Mouse (Mus musculus) Muller cell, postnatal 12 days (primary cell): ENCODE data around the gene C8g.

Experiments used
- DNase-seq: peaks from one replicate; pipeline ENCODE4 v3.0.0-alpha.2; 2015; ENCODE audit errors: inconsistent ontology term

C8g gene

GRCm38 (mm10) chr2:25501593-25502486 is at the start of gene C8g:
Gene C8g (minus strand): TSS chr2:25501719.
- no peak for DNase-seq

GRCm38 (mm10) chr2:25551186-25551585 is 49.7 kb upstream of the C8g start:
- DNase-seq = peak; percentile 75

GRCm38 (mm10) chr2:25549021-25549991 is 47.8 kb upstream of the C8g start:
- DNase-seq = peak; percentile 72

- DNase-seq = peak; percentile 99
These were observed 45.4 kb upstream of the C8g start, which contains the start of gene Traf2 for GRCm38 (mm10) chr2:25546811-25547491. Gene Traf2 (minus strand): TSS chr2:25546940.

- no peak for DNase-seq
These were observed 44.7 kb upstream of the C8g start for GRCm38 (mm10) chr2:25545996-25546810.

- DNase-seq = peak; percentile 46
These were observed 40.3 kb upstream of the C8g start for GRCm38 (mm10) chr2:25541644-25542367.

GRCm38 (mm10) chr2:25540541-25540948 is 39.0 kb upstream of the C8g start:
- DNase-seq = peak; percentile 52

DNA sequence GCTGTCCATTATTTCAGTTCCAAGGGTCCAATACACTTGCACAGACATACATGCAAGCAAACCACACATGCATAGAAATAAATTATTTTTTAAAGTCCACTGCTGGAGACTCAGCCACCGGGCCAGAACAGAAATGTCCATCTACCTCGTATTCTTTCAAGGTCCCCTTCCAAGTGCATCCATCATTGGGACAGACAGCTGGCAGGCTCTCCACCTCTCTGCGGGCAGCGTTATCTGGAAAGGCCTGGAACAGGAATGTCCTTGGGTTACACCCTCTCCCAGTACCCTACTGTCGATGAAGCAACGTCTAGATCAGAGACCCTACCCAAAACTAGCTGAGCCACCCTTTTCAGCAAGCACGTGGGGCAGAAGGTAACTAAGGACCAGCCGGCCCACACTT is 35.0 kb upstream of the C8g start:
- no peak for DNase-seq

DNA sequence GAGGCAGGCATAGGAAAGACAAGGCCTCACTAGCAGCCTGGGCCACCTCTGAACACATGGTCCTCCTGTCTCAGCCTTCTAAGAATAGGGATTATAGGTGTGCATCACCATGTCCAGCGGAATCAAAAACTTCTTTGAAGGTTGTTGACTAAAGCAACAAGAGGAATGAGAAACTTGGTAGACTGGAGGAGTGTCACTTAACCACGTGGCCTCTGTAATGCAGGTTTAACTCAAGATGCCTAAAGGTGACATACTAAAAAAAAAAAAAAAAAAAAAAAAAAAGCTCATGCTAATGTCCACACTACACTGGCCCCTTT is 33.3 kb upstream of the C8g start:
- DNase-seq = no peak

- DNase-seq = peak; percentile 91
These were observed 32.8 kb upstream of the C8g start for GRCm38 (mm10) chr2:25534178-25534865.

DNA sequence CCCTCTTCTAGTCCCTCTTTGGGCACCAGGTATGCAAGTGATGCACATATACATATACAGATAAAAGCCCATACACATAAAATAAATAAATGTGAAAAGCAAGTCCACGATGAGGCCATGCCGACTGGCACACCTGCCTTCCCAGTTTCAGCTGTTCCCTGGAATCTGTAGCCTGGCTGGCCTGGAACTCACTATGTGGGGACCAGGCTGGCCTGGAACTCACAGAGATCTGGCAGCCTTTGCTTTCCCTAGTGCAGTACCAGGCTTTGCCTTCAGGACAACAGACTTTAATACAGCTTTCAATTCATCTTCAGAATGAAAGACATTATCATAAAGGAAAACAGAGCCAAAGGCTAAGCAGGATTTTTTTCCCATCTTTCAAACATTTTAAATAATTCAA is 32.2 kb upstream of the C8g start:
- no peak for DNase-seq

DNA sequence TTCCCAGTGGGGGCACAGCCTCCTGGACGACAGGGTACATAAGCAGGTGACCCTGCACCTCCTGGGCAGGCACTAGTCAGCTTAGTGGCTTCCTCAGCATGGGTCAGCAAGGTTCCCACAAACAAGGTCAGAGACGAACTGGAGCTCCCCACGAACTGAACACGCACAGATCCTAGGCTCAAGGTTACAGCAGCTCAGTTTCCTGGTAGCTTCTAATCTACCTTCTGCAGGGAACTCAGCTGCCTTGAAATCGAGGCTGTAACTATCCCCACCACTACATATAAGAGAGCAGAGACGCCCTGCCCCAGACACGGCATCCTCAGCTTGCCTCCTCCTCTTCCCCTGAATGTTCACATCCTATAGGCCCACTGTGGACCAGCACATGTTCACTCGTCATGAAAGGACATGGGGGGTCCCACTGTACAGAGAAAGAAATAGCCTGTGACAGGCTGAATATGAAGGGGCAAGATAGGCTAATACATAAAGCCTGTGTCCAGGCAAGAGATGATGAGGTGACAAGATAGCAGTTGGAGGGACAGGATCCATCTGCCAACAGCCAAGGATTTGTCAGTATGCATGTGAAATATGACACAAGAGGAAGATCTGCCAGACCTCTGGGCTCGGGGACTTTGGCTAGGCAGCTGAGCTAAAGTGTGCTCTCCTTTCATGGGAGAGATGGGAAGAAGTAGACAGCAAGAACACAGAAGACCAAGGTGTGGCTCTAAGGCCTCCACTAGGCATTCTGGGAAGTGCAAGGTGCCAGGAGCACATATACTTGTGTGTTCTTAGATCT is 25.2 kb upstream of the C8g start:
- no peak for DNase-seq

DNA sequence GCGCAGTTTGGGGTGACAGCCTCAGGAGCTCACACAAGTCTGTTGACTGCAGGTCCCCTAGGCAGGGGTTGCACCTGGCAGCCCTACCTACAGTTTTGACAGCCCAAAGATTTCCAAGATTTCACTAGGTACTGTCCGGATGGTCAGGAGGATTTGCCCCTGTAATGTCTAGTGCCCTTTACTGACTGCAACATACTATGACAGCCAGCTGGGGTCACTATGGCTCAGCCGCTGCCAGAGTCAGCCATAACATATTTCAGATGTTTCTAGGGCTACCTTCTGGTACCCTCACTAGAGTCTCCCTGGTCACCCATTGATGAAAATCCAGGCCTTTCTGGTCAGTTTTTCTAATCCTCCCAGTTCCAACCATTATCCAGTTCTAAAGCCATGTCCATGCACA is 8.4 kb upstream of the C8g start:
- DNase-seq = peak; percentile 14

- no peak for DNase-seq
These were observed 5.4 kb upstream of the C8g start for GRCm38 (mm10) chr2:25506964-25507363.

DNA sequence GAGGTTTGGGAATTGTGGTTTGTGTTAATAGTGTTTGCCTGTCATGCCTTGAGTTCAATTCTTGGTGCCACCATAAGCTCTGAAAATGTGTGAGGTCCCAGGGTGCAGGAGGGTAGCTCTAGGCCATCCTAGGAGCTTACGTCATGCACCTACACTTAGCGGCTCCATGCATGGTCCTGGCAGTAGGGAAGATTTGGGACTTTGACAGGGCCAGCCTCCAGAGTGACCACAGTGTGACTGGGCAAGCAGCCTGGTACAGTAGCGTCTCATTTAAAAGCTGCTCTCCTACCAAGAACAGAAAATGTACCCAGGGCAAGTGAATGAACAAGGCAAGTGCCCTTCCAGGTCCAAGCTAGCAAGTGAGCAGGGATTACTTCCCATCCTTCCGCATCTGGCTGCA is 4.3 kb upstream of the C8g start:
- no peak for DNase-seq

GRCm38 (mm10) chr2:25505000-25505399 is 3.5 kb upstream of the C8g start:
- DNase-seq = no peak

- DNase-seq = no peak
These were observed 3.0 kb upstream of the C8g start for GRCm38 (mm10) chr2:25504538-25504937.

GRCm38 (mm10) chr2:25502726-25503125 is 1.2 kb upstream of the C8g start:
- no peak for DNase-seq
